Mouse (Mus musculus): ENCODE measurements at regions not wholly inside any gene's neighbourhood (a gene's known extent, or its start where the extent isn't known, plus 50 kb on each side); places are given as distances from the start of the nearest gene placed in this dataset.
"Not testable (repeated sequence)": the region's sequence is repeated elsewhere in the genome, so short reads cannot be mapped to it uniquely, and the experiment has no call there.

DNA sequence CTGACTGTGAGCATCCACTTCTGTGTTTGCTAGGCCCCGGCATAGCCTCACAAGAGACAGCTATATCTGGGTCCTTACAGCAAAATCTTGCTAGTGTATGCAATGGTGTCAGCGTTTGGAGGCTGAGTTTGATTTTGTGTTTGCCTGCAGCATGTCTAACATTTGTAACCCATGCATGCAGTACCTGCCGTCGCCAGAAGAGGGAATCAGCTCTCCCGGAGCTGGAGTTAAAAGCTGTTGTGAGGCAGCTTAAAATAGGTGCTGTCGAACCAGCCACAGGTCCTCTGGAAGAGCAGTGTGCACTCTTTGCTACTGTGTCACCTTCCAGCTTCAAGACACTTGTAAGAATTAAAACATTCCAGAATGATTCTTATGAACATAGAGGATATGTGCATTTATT, 403.2 kb upstream of the Sphkap start:
- TF ChIP-seq GATA1 (IDR thresholded peaks at IDR 0.05; ENCODE audit: borderline replicate concordance, low read length); FLI1 (IDR thresholded peaks at IDR 0.05; ENCODE audit: low read length): not testable (repeated sequence)

All from megakaryocyte, embryonic 14.5 days (primary cell).